Mouse (Mus musculus): ENCODE measurements around the gene Plxnd1. TPM values are rescaled to one million over a fixed set of nuclear protein-coding genes. Genes with fewer than 3 reads are reported as not detected.

The Plxnd1 gene
- total and polyA plus RNA-seq, 3 experiments = 58.8 to 90.6 (median 79.9) TPM

- peak overlapping the region; percentile 18; the same call in 1 of the 2 replicates for H3K4me3 ChIP-seq
- TF ChIP-seq EP300 (IDR thresholded peaks at IDR 0.05; ENCODE audit: insufficient read depth, low read depth, low read length) (no peak), POLR2A (IDR thresholded peaks at IDR 0.05; ENCODE audit: insufficient read depth, low read depth, low read length) (no peak), CTCF (IDR thresholded peaks at IDR 0.05) (no peak)
Measured at GRCm38 (mm10) chr6:115984580-115984979, 10.2 kb downstream of the Plxnd1 start.

GRCm38 (mm10) chr6:115983306-115984038, 11.3 kb downstream of the Plxnd1 start:
- Histone ChIP-seq H3K27ac (peak overlapping the region; percentile 69), H3K27me3 (ENCODE audit: control insufficient read depth, insufficient read depth, low read length) (no peaks in the 10 kb centered on the region), H3K4me1 (ENCODE audit: control insufficient read depth, insufficient read depth, low read length) (peaks cover 28% of the 10 kb centered on the region), H3K4me3 (no peak overlapping the region; the same call in 1 of the 2 replicates), H3K9ac (ENCODE audit: low read depth, low read length) (0 out of 2 replicates have a peak overlapping the region, but pooled peaks have one; percentile 0), H3K36me3 (ENCODE audit: control insufficient read depth, insufficient read depth, low read length) (no peaks in the 10 kb centered on the region), H3K79me2 (replicated peaks; ENCODE audit: control insufficient read depth, insufficient read depth, low read length) (peaks cover 3% of the 10 kb centered on the region; the same call in 1 of the 2 replicates)
- WGBS = 40% methylated on average over 12 of the region's 12 CpGs
- DNase-seq = peak in 1 of 2 experiments; percentile 49
- intact Hi-C loops (cut with DNase I) = no loop called here
- TF ChIP-seq CTCF (IDR thresholded peaks at IDR 0.05) (no peak), POLR2A (IDR thresholded peaks at IDR 0.05; ENCODE audit: insufficient read depth, low read depth, low read length) (no peak), EP300 (IDR thresholded peaks at IDR 0.05; ENCODE audit: insufficient read depth, low read depth, low read length) (no peak)

More at GRCm38 (mm10) chr6:115984580-115984979, 10.2 kb downstream of the Plxnd1 start:
- Histone ChIP-seq H3K79me2 (replicated peaks; ENCODE audit: control insufficient read depth, insufficient read depth, low read length) (peaks cover 3% of the 10 kb centered on the region; the same call in 1 of the 2 replicates), H3K36me3 (ENCODE audit: control insufficient read depth, insufficient read depth, low read length) (no peaks in the 10 kb centered on the region), H3K9ac (ENCODE audit: low read depth, low read length) (no peak overlapping the region), H3K27me3 (ENCODE audit: control insufficient read depth, insufficient read depth, low read length) (no peaks in the 10 kb centered on the region), H3K27ac (peak overlapping the region; percentile 69), H3K4me1 (ENCODE audit: control insufficient read depth, insufficient read depth, low read length) (peaks cover 33% of the 10 kb centered on the region)
- WGBS = 42% methylated on average over 7 of the region's 7 CpGs
- intact Hi-C loops (cut with DNase I) = no loop called here
- no peak for DNase-seq

- peak in 1 of 2 experiments; percentile 46 for DNase-seq
- peak overlapping the region; percentile 69 for H3K27ac ChIP-seq
- H3K4me3 ChIP-seq = peak overlapping the region; percentile 12; the same call in 1 of the 2 replicates
- H3K9ac ChIP-seq (ENCODE audit: low read depth, low read length) = no peak overlapping the region
- TF ChIP-seq CTCF (IDR thresholded peaks at IDR 0.05) (no peak), EP300 (IDR thresholded peaks at IDR 0.05; ENCODE audit: insufficient read depth, low read depth, low read length) (no peak), POLR2A (IDR thresholded peaks at IDR 0.05; ENCODE audit: insufficient read depth, low read depth, low read length) (no peak)
- H3K79me2 ChIP-seq (replicated peaks; ENCODE audit: control insufficient read depth, insufficient read depth, low read length) = peaks cover 3% of the 10 kb centered on the region; the same call in 1 of the 2 replicates
- H3K4me1 ChIP-seq (ENCODE audit: control insufficient read depth, insufficient read depth, low read length) = peaks cover 28% of the 10 kb centered on the region
- 47% methylated on average over 7 of the region's 7 CpGs for WGBS
- no peaks in the 10 kb centered on the region for H3K27me3 ChIP-seq (ENCODE audit: control insufficient read depth, insufficient read depth, low read length)
- no peaks in the 10 kb centered on the region for H3K36me3 ChIP-seq (ENCODE audit: control insufficient read depth, insufficient read depth, low read length)
- intact Hi-C loops (cut with DNase I) = no loop called here
Measured at GRCm38 (mm10) chr6:115982889-115983288, 11.9 kb downstream of the Plxnd1 start.

- intact Hi-C loops (cut with DNase I) = no loop called here
- Histone ChIP-seq H3K27me3 (ENCODE audit: control insufficient read depth, insufficient read depth, low read length) (no peaks in the 10 kb centered on the region), H3K4me1 (ENCODE audit: control insufficient read depth, insufficient read depth, low read length) (peaks cover 12% of the 10 kb centered on the region), H3K4me3 (no peak overlapping the region), H3K27ac (no peak overlapping the region), H3K36me3 (ENCODE audit: control insufficient read depth, insufficient read depth, low read length) (no peaks in the 10 kb centered on the region), H3K79me2 (replicated peaks; ENCODE audit: control insufficient read depth, insufficient read depth, low read length) (peaks cover 2% of the 10 kb centered on the region), H3K9ac (ENCODE audit: low read depth, low read length) (no peak overlapping the region)
- DNase-seq = no peak
- WGBS = 61% methylated on average over 8 of the region's 8 CpGs
- no peak for TF ChIP-seq POLR2A (IDR thresholded peaks at IDR 0.05; ENCODE audit: insufficient read depth, low read depth, low read length)
- TF ChIP-seq EP300 (IDR thresholded peaks at IDR 0.05; ENCODE audit: insufficient read depth, low read depth, low read length) = no peak
- peak; percentile 47 for TF ChIP-seq CTCF (IDR thresholded peaks at IDR 0.05)
Measured at GRCm38 (mm10) chr6:115978596-115978995, 16.2 kb downstream of the Plxnd1 start.

GRCm38 (mm10) chr6:115977810-115978209, 17.0 kb downstream of the Plxnd1 start:
- peaks cover under 1% of the 10 kb centered on the region; the same call in 1 of the 2 replicates for H3K36me3 ChIP-seq (ENCODE audit: control insufficient read depth, insufficient read depth, low read length)
- 70% methylated on average over 15 of the region's 15 CpGs for WGBS

GRCm38 (mm10) chr6:115975606-115976005, 19.2 kb downstream of the Plxnd1 start:
- intact Hi-C loops (cut with DNase I) = no loop called here
- H3K4me3 ChIP-seq = no peak overlapping the region
- TF ChIP-seq EP300 (IDR thresholded peaks at IDR 0.05; ENCODE audit: insufficient read depth, low read depth, low read length) (no peak), CTCF (IDR thresholded peaks at IDR 0.05) (no peak), POLR2A (IDR thresholded peaks at IDR 0.05; ENCODE audit: insufficient read depth, low read depth, low read length) (no peak)
- WGBS = 64% methylated on average over 8 of the region's 8 CpGs
- peaks cover 7% of the 10 kb centered on the region for H3K36me3 ChIP-seq (ENCODE audit: control insufficient read depth, insufficient read depth, low read length)
- no peak for DNase-seq
- H3K79me2 ChIP-seq (replicated peaks; ENCODE audit: control insufficient read depth, insufficient read depth, low read length) = peaks cover 2% of the 10 kb centered on the region
- no peak overlapping the region for H3K27ac ChIP-seq
- peaks cover 16% of the 10 kb centered on the region for H3K4me1 ChIP-seq (ENCODE audit: control insufficient read depth, insufficient read depth, low read length)
- no peaks in the 10 kb centered on the region for H3K27me3 ChIP-seq (ENCODE audit: control insufficient read depth, insufficient read depth, low read length)
- H3K9ac ChIP-seq (ENCODE audit: low read depth, low read length) = no peak overlapping the region

More at GRCm38 (mm10) chr6:115977810-115978209, 17.0 kb downstream of the Plxnd1 start:
- DNase-seq = no peak
- no peaks in the 10 kb centered on the region for H3K27me3 ChIP-seq (ENCODE audit: control insufficient read depth, insufficient read depth, low read length)
- no peak overlapping the region for H3K4me3 ChIP-seq
- H3K9ac ChIP-seq (ENCODE audit: low read depth, low read length) = no peak overlapping the region
- H3K4me1 ChIP-seq (ENCODE audit: control insufficient read depth, insufficient read depth, low read length) = peaks cover 15% of the 10 kb centered on the region
- intact Hi-C loops (cut with DNase I) = no loop called here
- H3K79me2 ChIP-seq (replicated peaks; ENCODE audit: control insufficient read depth, insufficient read depth, low read length) = peaks cover 2% of the 10 kb centered on the region
- TF ChIP-seq CTCF (IDR thresholded peaks at IDR 0.05) (no peak), POLR2A (IDR thresholded peaks at IDR 0.05; ENCODE audit: insufficient read depth, low read depth, low read length) (no peak), EP300 (IDR thresholded peaks at IDR 0.05; ENCODE audit: insufficient read depth, low read depth, low read length) (no peak)
- no peak overlapping the region for H3K27ac ChIP-seq

All from heart, adult 2 months (tissue).